Mouse (Mus musculus): Measurements from ENCODE around the gene Hap1. TPM values are rescaled to one million over a fixed set of nuclear protein-coding genes. Genes with fewer than 3 reads are reported as not detected.

Hap1 gene
- polyA plus RNA-seq, 1 experiment from 2014 or later = 0.37 TPM

GRCm38 (mm10) chr11:100387589-100388375 lies 31.9 kb upstream of the Hap1 start:
- H3K4me3 ChIP-seq (replicated peaks) = no peak overlapping the region
- 0 out of 2 replicates have a peak, but pooled peaks cover 3% of the 10 kb centered on the region for H3K27me3 ChIP-seq
- H3K4me2 ChIP-seq = no peak overlapping the region
- H3K9me3 ChIP-seq (replicated peaks) = no peaks in the 10 kb centered on the region
- no peak overlapping the region for H3K9ac ChIP-seq
- H3K4me1 ChIP-seq (replicated peaks) = peaks cover 59% of the 10 kb centered on the region
- H3K27ac ChIP-seq = no peak overlapping the region
- WGBS (ENCODE audit: insufficient replicate concordance) = 39% methylated on average over 14 of the region's 14 CpGs
- no peak for ATAC-seq (ENCODE audit: low read depth)
- H3K36me3 ChIP-seq = peaks cover 10% of the 10 kb centered on the region
- DNase-seq = no peak

- Histone ChIP-seq H3K4me3 (replicated peaks) (no peak overlapping the region), H3K9me3 (replicated peaks) (no peaks in the 10 kb centered on the region), H3K27ac (no peak overlapping the region), H3K36me3 (peaks cover 10% of the 10 kb centered on the region), H3K9ac (no peak overlapping the region), H3K4me2 (no peak overlapping the region), H3K27me3 (no peaks in the 10 kb centered on the region), H3K4me1 (replicated peaks) (peaks cover 53% of the 10 kb centered on the region)
- no peak for DNase-seq
- WGBS (ENCODE audit: insufficient replicate concordance) = 70% methylated on average over 6 of the region's 6 CpGs
- ATAC-seq (ENCODE audit: low read depth) = no peak
These were observed 31.2 kb upstream of the Hap1 start for GRCm38 (mm10) chr11:100387111-100387510.

GRCm38 (mm10) chr11:100386586-100386985 lies 30.7 kb upstream of the Hap1 start:
- Histone ChIP-seq H3K36me3 (peaks cover 10% of the 10 kb centered on the region), H3K9me3 (replicated peaks) (no peaks in the 10 kb centered on the region), H3K4me1 (replicated peaks) (peaks cover 49% of the 10 kb centered on the region), H3K4me2 (no peak overlapping the region), H3K27ac (no peak overlapping the region), H3K27me3 (no peaks in the 10 kb centered on the region), H3K4me3 (replicated peaks) (no peak overlapping the region), H3K9ac (no peak overlapping the region)
- 53% methylated on average over 5 of the region's 5 CpGs for WGBS (ENCODE audit: insufficient replicate concordance)
- ATAC-seq (ENCODE audit: low read depth) (no peak), DNase-seq (no peak)

- no peak for ATAC-seq (ENCODE audit: low read depth)
- no peak overlapping the region for H3K4me2 ChIP-seq
- peaks cover 33% of the 10 kb centered on the region for H3K4me1 ChIP-seq (replicated peaks)
- H3K9me3 ChIP-seq (replicated peaks) = no peaks in the 10 kb centered on the region
- H3K4me3 ChIP-seq (replicated peaks) = no peak overlapping the region
- WGBS (ENCODE audit: insufficient replicate concordance) = 66% methylated on average over 3 of the region's 3 CpGs
- H3K27me3 ChIP-seq = no peaks in the 10 kb centered on the region
- no peak overlapping the region for H3K27ac ChIP-seq
- no peak overlapping the region for H3K9ac ChIP-seq
- peaks cover 17% of the 10 kb centered on the region for H3K36me3 ChIP-seq
- DNase-seq = no peak
These were observed 29.1 kb upstream of the Hap1 start for GRCm38 (mm10) chr11:100385016-100385415.

GRCm38 (mm10) chr11:100382682-100383081 lies 26.8 kb upstream of the Hap1 start:
- no peak for ATAC-seq (ENCODE audit: low read depth)
- DNase-seq = no peak
- H3K9ac ChIP-seq = no peak overlapping the region
- H3K9me3 ChIP-seq (replicated peaks) = no peaks in the 10 kb centered on the region
- H3K4me1 ChIP-seq (replicated peaks) = peaks cover 10% of the 10 kb centered on the region
- no peak overlapping the region for H3K27ac ChIP-seq
- H3K4me3 ChIP-seq (replicated peaks) = no peak overlapping the region
- H3K27me3 ChIP-seq = no peaks in the 10 kb centered on the region
- peaks cover 30% of the 10 kb centered on the region for H3K36me3 ChIP-seq
- no peak overlapping the region for H3K4me2 ChIP-seq
- WGBS (ENCODE audit: insufficient replicate concordance) = 70% methylated on average over 6 of the region's 6 CpGs

GRCm38 (mm10) chr11:100379311-100379710 lies 23.4 kb upstream of the Hap1 start:
- no peak for DNase-seq
- Histone ChIP-seq H3K4me2 (no peak overlapping the region), H3K36me3 (peaks cover 50% of the 10 kb centered on the region), H3K27ac (no peak overlapping the region), H3K27me3 (no peaks in the 10 kb centered on the region), H3K4me3 (replicated peaks) (no peak overlapping the region), H3K4me1 (replicated peaks) (no peaks in the 10 kb centered on the region), H3K9ac (no peak overlapping the region), H3K9me3 (replicated peaks) (no peaks in the 10 kb centered on the region)
- WGBS (ENCODE audit: insufficient replicate concordance) = 72% methylated on average over 4 of the region's 4 CpGs
- ATAC-seq (ENCODE audit: low read depth) = no peak

GRCm38 (mm10) chr11:100378446-100378845 lies 22.5 kb upstream of the Hap1 start:
- Histone ChIP-seq H3K4me2 (no peak overlapping the region), H3K4me1 (replicated peaks) (no peaks in the 10 kb centered on the region), H3K4me3 (replicated peaks) (no peak overlapping the region), H3K36me3 (peaks cover 52% of the 10 kb centered on the region), H3K9ac (no peak overlapping the region), H3K27ac (no peak overlapping the region), H3K27me3 (no peaks in the 10 kb centered on the region), H3K9me3 (replicated peaks) (no peaks in the 10 kb centered on the region)
- no peak for ATAC-seq (ENCODE audit: low read depth)
- no peak for DNase-seq
- 77% methylated on average over 5 of the region's 5 CpGs for WGBS (ENCODE audit: insufficient replicate concordance)

- Histone ChIP-seq H3K36me3 (peaks cover 48% of the 10 kb centered on the region), H3K4me2 (no peak overlapping the region)
These were observed 22.1 kb upstream of the Hap1 start for GRCm38 (mm10) chr11:100377989-100378388.

GRCm38 (mm10) chr11:100376746-100377389 lies 20.9 kb upstream of the Hap1 start:
- no peak for ATAC-seq (ENCODE audit: low read depth)
- DNase-seq = no peak
- Histone ChIP-seq H3K4me2 (no peak overlapping the region), H3K9me3 (replicated peaks) (no peaks in the 10 kb centered on the region), H3K36me3 (peaks cover 54% of the 10 kb centered on the region), H3K27me3 (no peaks in the 10 kb centered on the region), H3K4me1 (replicated peaks) (no peaks in the 10 kb centered on the region), H3K27ac (no peak overlapping the region), H3K4me3 (replicated peaks) (no peak overlapping the region), H3K9ac (no peak overlapping the region)
- 85% methylated on average over 21 of the region's 21 CpGs for WGBS (ENCODE audit: insufficient replicate concordance)

More at GRCm38 (mm10) chr11:100377989-100378388, 22.1 kb upstream of the Hap1 start:
- Histone ChIP-seq H3K9ac (no peak overlapping the region), H3K27me3 (no peaks in the 10 kb centered on the region), H3K27ac (no peak overlapping the region), H3K4me1 (replicated peaks) (no peaks in the 10 kb centered on the region), H3K4me3 (replicated peaks) (no peak overlapping the region), H3K9me3 (replicated peaks) (no peaks in the 10 kb centered on the region)
- ATAC-seq (ENCODE audit: low read depth) (no peak), DNase-seq (no peak)
- 80% methylated on average over 14 of the region's 14 CpGs for WGBS (ENCODE audit: insufficient replicate concordance)

- peaks cover 57% of the 10 kb centered on the region for H3K36me3 ChIP-seq
- ATAC-seq (ENCODE audit: low read depth) (no peak), DNase-seq (no peak)
- H3K4me1 ChIP-seq (replicated peaks) = no peaks in the 10 kb centered on the region
- no peak overlapping the region for H3K27ac ChIP-seq
- WGBS (ENCODE audit: insufficient replicate concordance) = 60% methylated on average over 4 of the region's 4 CpGs
- no peak overlapping the region for H3K4me3 ChIP-seq (replicated peaks)
- no peak overlapping the region for H3K9ac ChIP-seq
- no peak overlapping the region for H3K4me2 ChIP-seq
- H3K9me3 ChIP-seq (replicated peaks) = no peaks in the 10 kb centered on the region
- no peaks in the 10 kb centered on the region for H3K27me3 ChIP-seq
These were observed 20.1 kb upstream of the Hap1 start for GRCm38 (mm10) chr11:100376005-100376404.

GRCm38 (mm10) chr11:100375127-100375526 lies 19.2 kb upstream of the Hap1 start:
- 79% methylated on average over 9 of the region's 9 CpGs for WGBS (ENCODE audit: insufficient replicate concordance)
- no peak for ATAC-seq (ENCODE audit: low read depth)
- no peak overlapping the region for H3K4me2 ChIP-seq

More at GRCm38 (mm10) chr11:100375127-100375526, 19.2 kb upstream of the Hap1 start:
- Histone ChIP-seq H3K9ac (no peak overlapping the region), H3K4me1 (replicated peaks) (no peaks in the 10 kb centered on the region), H3K4me3 (replicated peaks) (no peak overlapping the region), H3K27me3 (no peaks in the 10 kb centered on the region), H3K36me3 (peaks cover 55% of the 10 kb centered on the region), H3K9me3 (replicated peaks) (no peaks in the 10 kb centered on the region), H3K27ac (no peak overlapping the region)
- no peak for DNase-seq

All from liver, embryonic 13.5 days (tissue).